Mouse (Mus musculus): ENCODE results near the gene Olfr1410. TPM values are rescaled to one million over a fixed set of nuclear protein-coding genes. Genes with fewer than 3 reads are reported as not detected.

Gene Olfr1410
- polyA plus RNA-seq, 1 experiment from 2014 or later, result not detected

DNA sequence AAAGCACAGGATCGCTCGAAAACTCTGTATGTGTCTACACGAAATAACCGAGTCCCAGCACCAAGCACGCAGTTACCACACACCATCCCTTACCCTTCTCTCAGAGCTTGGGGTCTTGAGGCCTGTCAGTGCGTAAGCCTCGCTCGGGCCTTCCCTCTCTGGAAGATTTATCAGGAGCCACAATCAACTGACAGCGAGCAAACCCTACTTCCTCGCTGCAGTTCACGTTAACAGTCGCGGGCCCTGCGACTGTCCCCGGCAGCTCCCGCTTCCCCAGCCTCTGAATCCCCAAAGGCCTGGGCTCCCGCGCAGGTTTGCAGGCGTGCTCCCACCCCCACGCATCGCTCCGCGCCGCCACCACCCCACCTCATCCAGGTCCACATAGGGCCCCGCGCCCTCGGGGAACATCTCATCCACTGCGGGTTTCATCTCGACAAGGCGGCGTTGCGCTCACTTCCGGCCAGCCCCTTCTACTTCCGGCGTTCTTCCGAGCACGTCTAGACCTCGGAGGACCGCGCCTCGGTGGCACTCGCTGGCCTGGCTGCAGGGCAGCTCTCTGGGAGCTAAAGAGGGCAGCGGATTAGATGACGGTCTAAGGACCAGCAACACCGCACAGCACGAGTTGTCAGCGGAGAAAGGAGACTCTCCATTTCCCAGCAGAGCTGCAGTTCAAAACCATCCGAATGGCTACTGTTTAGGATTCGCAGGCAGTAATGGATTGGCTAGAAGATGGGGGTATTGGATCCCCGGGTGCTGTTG lies 36.1 kb downstream of the Olfr1410 start, which contains the start of gene Cops9:
Cops9 (minus strand) TSS at position 472 of the 759 bp plus-strand sequence.
- Histone ChIP-seq H3K4me3 (replicated peaks) (peak within 1 kb of the TSS; percentile 73), H3K27me3 (replicated peaks) (no peaks in the 10 kb centered on the region), H3K4me2 (peak within 1 kb of the TSS; percentile 91), H3K9ac (peak within 1 kb of the TSS; percentile 79), H3K27ac (peak within 1 kb of the TSS; percentile 52), H3K4me1 (peaks cover 12% of the 10 kb centered on the region), H3K36me3 (peaks cover 10% of the 10 kb centered on the region; the same call in 1 of the 2 replicates), H3K9me3 (no peaks in the 10 kb centered on the region)
- ATAC-seq (ENCODE audit: insufficient read depth, low FRiP score, low read depth), result peak; percentile 90
- 1% methylated on average over 50 of the region's 50 CpGs for WGBS

DNA sequence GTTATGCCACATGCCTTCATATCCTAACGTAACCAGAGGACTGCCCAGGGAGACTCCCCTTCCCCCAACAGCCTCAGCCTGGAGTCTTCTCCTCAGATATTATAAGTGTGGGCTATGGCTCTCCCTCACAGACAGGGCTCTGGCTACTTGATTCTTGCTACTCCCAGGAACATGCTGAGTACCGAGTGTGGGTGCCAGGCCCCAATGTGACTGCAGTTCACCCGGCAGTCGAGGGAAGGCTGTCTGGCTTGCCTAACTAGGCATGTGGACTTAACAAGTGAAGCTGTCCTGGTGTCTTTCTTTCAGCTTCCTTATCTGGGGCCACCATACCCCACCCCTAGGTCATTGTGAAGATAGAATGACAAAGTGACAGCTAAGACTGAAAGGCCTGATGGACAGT lies 38.1 kb downstream of the Olfr1410 start:
- H3K36me3 ChIP-seq, result no peaks in the 10 kb centered on the region
- no peak overlapping the region for H3K27ac ChIP-seq
- 57% methylated on average over 4 of the region's 4 CpGs for WGBS
- ATAC-seq (ENCODE audit: insufficient read depth, low FRiP score, low read depth), result no peak
- peaks cover 18% of the 10 kb centered on the region for H3K4me1 ChIP-seq
- H3K27me3 ChIP-seq (replicated peaks), result no peaks in the 10 kb centered on the region
- H3K4me2 ChIP-seq, result no peak overlapping the region
- no peaks in the 10 kb centered on the region for H3K9me3 ChIP-seq
- no peak overlapping the region for H3K9ac ChIP-seq
- no peak overlapping the region for H3K4me3 ChIP-seq (replicated peaks)

DNA sequence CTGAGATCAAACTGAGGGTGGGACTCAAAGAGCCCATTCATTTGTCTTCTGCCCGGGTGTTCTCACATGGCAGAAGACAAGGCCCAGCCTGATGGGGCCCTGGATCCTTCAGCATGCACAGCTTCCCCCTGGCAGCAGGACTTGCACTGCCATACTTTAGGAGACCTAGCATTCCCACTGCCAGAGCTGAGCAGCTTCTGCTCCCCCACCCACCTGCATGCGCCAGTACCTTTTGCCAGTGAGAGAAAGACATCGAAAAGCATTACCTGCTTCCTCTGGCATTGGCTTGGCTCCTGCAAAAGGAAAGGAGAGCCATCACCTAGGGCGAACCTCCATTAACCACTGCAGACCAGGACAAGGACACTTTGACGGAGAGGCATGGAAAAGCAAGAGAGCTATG lies 39.3 kb downstream of the Olfr1410 start:
- H3K9ac ChIP-seq, result no peak overlapping the region
- no peak for ATAC-seq (ENCODE audit: insufficient read depth, low FRiP score, low read depth)

GRCm38 (mm10) chr1:92646111-92646510 lies 40.5 kb downstream of the Olfr1410 start:
- WGBS, result 51% methylated on average over 2 of the region's 2 CpGs
- H3K9ac ChIP-seq, result no peak overlapping the region
- ATAC-seq (ENCODE audit: insufficient read depth, low FRiP score, low read depth), result no peak

More for the DNA sequence above, 39.3 kb downstream of the Olfr1410 start:
- Histone ChIP-seq H3K4me1 (peaks cover 18% of the 10 kb centered on the region), H3K9me3 (no peaks in the 10 kb centered on the region), H3K27ac (no peak overlapping the region), H3K27me3 (replicated peaks) (no peaks in the 10 kb centered on the region), H3K36me3 (no peaks in the 10 kb centered on the region), H3K4me2 (no peak overlapping the region), H3K4me3 (replicated peaks) (no peak overlapping the region)
- WGBS, result 73% methylated on average over 5 of the region's 5 CpGs

DNA sequence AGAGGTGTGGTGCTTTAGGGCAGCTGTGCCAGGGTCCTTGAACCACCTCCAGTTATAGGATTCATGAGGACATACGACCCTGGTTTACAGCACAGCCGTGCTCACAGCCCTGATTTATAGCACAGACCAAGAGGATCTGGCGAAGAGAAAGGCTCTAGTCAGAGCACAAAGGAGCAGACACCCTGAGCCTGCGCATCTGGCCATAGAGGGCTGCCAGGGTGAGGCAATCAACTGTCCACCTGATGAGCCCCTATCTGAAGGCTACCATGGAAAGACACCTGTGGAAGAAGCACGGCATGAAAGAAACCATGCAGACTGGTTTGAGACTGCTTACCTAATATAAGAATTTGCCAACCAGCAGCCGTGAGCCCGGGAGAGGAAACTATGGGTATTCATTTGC lies 41.0 kb downstream of the Olfr1410 start:
- no peak for ATAC-seq (ENCODE audit: insufficient read depth, low FRiP score, low read depth)
- no peak overlapping the region for H3K27ac ChIP-seq
- 79% methylated on average over 7 of the region's 7 CpGs for WGBS

More at GRCm38 (mm10) chr1:92646111-92646510, 40.5 kb downstream of the Olfr1410 start:
- H3K36me3 ChIP-seq, result no peaks in the 10 kb centered on the region
- H3K4me1 ChIP-seq, result peaks cover 7% of the 10 kb centered on the region
- no peak overlapping the region for H3K27ac ChIP-seq
- no peak overlapping the region for H3K4me3 ChIP-seq (replicated peaks)
- H3K4me2 ChIP-seq, result no peak overlapping the region
- H3K9me3 ChIP-seq, result no peaks in the 10 kb centered on the region
- H3K27me3 ChIP-seq (replicated peaks), result no peaks in the 10 kb centered on the region

GRCm38 (mm10) chr1:92647026-92647425 lies 41.4 kb downstream of the Olfr1410 start:
- Histone ChIP-seq H3K4me1 (peaks cover 6% of the 10 kb centered on the region; the same call in 1 of the 2 replicates), H3K4me2 (no peak overlapping the region), H3K36me3 (no peaks in the 10 kb centered on the region), H3K27ac (no peak overlapping the region), H3K9me3 (no peaks in the 10 kb centered on the region), H3K4me3 (replicated peaks) (no peak overlapping the region), H3K9ac (no peak overlapping the region), H3K27me3 (replicated peaks) (no peaks in the 10 kb centered on the region)
- no peak for ATAC-seq (ENCODE audit: insufficient read depth, low FRiP score, low read depth)
- WGBS, result 68% methylated on average over 4 of the region's 4 CpGs

More for the DNA sequence above, 41.0 kb downstream of the Olfr1410 start:
- Histone ChIP-seq H3K4me3 (replicated peaks) (no peak overlapping the region), H3K4me1 (peaks cover 6% of the 10 kb centered on the region; the same call in 1 of the 2 replicates), H3K27me3 (replicated peaks) (no peaks in the 10 kb centered on the region), H3K36me3 (no peaks in the 10 kb centered on the region), H3K4me2 (no peak overlapping the region), H3K9ac (no peak overlapping the region), H3K9me3 (no peaks in the 10 kb centered on the region)

- H3K4me3 ChIP-seq (replicated peaks), result no peak overlapping the region
- H3K27ac ChIP-seq, result no peak overlapping the region
- H3K9me3 ChIP-seq, result no peaks in the 10 kb centered on the region
- H3K9ac ChIP-seq, result no peak overlapping the region
- peaks cover 6% of the 10 kb centered on the region; the same call in 1 of the 2 replicates for H3K4me1 ChIP-seq
- 0 out of 2 replicates have a peak, but pooled peaks have one; percentile 5 for ATAC-seq (ENCODE audit: insufficient read depth, low FRiP score, low read depth)
- WGBS, result 10% methylated on average over 8 of the region's 8 CpGs
- no peaks in the 10 kb centered on the region for H3K36me3 ChIP-seq
- H3K27me3 ChIP-seq (replicated peaks), result no peaks in the 10 kb centered on the region
- no peak overlapping the region for H3K4me2 ChIP-seq
Observed at GRCm38 (mm10) chr1:92647752-92648151, 42.2 kb downstream of the Olfr1410 start.

GRCm38 (mm10) chr1:92648197-92648596 lies 42.6 kb downstream of the Olfr1410 start:
- no peak overlapping the region for H3K4me2 ChIP-seq
- ATAC-seq (ENCODE audit: insufficient read depth, low FRiP score, low read depth), result no peak
- WGBS, result 40% methylated on average over 10 of the region's 10 CpGs
- H3K9me3 ChIP-seq, result no peaks in the 10 kb centered on the region
- H3K4me3 ChIP-seq (replicated peaks), result no peak overlapping the region
- H3K27me3 ChIP-seq (replicated peaks), result no peaks in the 10 kb centered on the region
- H3K9ac ChIP-seq, result no peak overlapping the region
- no peaks in the 10 kb centered on the region for H3K36me3 ChIP-seq
- H3K4me1 ChIP-seq, result peaks cover 6% of the 10 kb centered on the region; the same call in 1 of the 2 replicates
- no peak overlapping the region for H3K27ac ChIP-seq

GRCm38 (mm10) chr1:92648673-92649072 lies 43.1 kb downstream of the Olfr1410 start, which contains the start of gene Otos:
TSS of gene Otos (minus strand) at chr1:92648841.
- Histone ChIP-seq H3K4me1 (peaks cover 6% of the 10 kb centered on the region; the same call in 1 of the 2 replicates), H3K9ac (no peak within 1 kb of the TSS), H3K9me3 (no peaks in the 10 kb centered on the region), H3K36me3 (no peaks in the 10 kb centered on the region), H3K4me2 (no peak within 1 kb of the TSS), H3K27ac (no peak within 1 kb of the TSS), H3K27me3 (replicated peaks) (no peaks in the 10 kb centered on the region), H3K4me3 (replicated peaks) (no peak within 1 kb of the TSS)
- 22% methylated on average over 8 of the region's 8 CpGs for WGBS
- peak; percentile 68; the same call in 1 of the 2 replicates for ATAC-seq (ENCODE audit: insufficient read depth, low FRiP score, low read depth)

- peaks cover 6% of the 10 kb centered on the region; the same call in 1 of the 2 replicates for H3K4me1 ChIP-seq
- H3K27ac ChIP-seq, result no peak overlapping the region
- no peak overlapping the region for H3K9ac ChIP-seq
- H3K36me3 ChIP-seq, result no peaks in the 10 kb centered on the region
- no peaks in the 10 kb centered on the region for H3K9me3 ChIP-seq
- no peaks in the 10 kb centered on the region for H3K27me3 ChIP-seq (replicated peaks)
- 60% methylated on average over 3 of the region's 3 CpGs for WGBS
- no peak overlapping the region for H3K4me3 ChIP-seq (replicated peaks)
- no peak overlapping the region for H3K4me2 ChIP-seq
- ATAC-seq (ENCODE audit: insufficient read depth, low FRiP score, low read depth), result no peak
Observed at GRCm38 (mm10) chr1:92651467-92651866, 45.9 kb downstream of the Olfr1410 start.

DNA sequence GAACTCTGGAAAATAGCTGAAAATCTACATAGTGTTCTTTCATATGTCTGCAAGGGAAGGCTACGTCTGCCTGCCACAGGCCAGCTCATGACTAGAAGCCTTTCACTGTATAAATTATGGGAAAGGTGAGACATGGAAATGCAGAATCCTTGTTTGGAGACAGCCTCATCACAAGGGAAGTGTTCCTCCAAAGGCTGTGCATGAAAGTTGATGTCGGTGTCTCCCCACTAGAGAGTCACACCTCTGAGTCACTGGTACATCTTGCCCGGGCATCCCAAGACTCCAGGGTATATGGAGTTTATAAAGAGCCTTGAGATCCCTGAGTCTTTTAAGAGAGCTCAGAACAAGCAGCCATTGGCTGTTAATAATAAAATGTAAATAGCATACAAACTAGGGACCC lies 47.6 kb downstream of the Olfr1410 start:
- no peak for ATAC-seq (ENCODE audit: insufficient read depth, low FRiP score, low read depth)
- Histone ChIP-seq H3K9me3 (no peaks in the 10 kb centered on the region), H3K4me3 (replicated peaks) (no peak overlapping the region), H3K27me3 (replicated peaks) (no peaks in the 10 kb centered on the region), H3K9ac (no peak overlapping the region), H3K27ac (no peak overlapping the region), H3K4me1 (peaks cover 3% of the 10 kb centered on the region; the same call in 1 of the 2 replicates), H3K4me2 (no peak overlapping the region), H3K36me3 (no peaks in the 10 kb centered on the region)
- 88% methylated on average over 3 of the region's 3 CpGs for WGBS

DNA sequence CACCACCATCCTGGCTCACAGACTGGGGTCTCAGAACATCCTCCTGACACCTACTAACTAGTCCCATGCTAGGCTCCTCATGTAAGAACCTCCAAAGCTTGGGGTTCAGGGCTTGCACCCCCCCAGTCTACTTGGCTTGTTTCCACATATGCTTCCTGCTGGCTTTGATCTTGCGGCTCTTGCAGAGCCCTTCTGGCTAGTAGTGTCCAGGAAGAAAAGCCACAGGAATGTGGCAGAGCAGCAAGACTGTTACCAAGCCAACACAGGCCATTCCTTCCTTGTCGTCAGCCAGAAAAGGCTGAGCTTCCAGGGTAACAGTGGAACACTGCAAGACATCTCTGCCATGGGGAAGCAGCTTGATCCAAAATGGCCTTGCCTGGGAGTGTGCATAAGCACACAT lies 49.1 kb downstream of the Olfr1410 start:
- 62% methylated on average over 2 of the region's 2 CpGs for WGBS
- H3K4me2 ChIP-seq, result no peak overlapping the region
- no peaks in the 10 kb centered on the region for H3K4me1 ChIP-seq
- no peak overlapping the region for H3K27ac ChIP-seq
- no peaks in the 10 kb centered on the region for H3K27me3 ChIP-seq (replicated peaks)
- H3K36me3 ChIP-seq, result no peaks in the 10 kb centered on the region
- H3K9ac ChIP-seq, result no peak overlapping the region
- no peak for ATAC-seq (ENCODE audit: insufficient read depth, low FRiP score, low read depth)
- H3K9me3 ChIP-seq, result no peaks in the 10 kb centered on the region
- H3K4me3 ChIP-seq (replicated peaks), result no peak overlapping the region

All from stomach, embryonic 15.5 days (tissue).